Mouse (Mus musculus) thymus, adult 18-20 months (tissue): ENCODE measurements around the gene Thoc6.

ENCODE experiments used
- DNase-seq, 2 experiments: peaks; one replicate each; pipeline ENCODE4 v3.0.0; 2022; ENCODE audit warnings: mixed read lengths in 2 of 2

Thoc6 gene

DNA sequence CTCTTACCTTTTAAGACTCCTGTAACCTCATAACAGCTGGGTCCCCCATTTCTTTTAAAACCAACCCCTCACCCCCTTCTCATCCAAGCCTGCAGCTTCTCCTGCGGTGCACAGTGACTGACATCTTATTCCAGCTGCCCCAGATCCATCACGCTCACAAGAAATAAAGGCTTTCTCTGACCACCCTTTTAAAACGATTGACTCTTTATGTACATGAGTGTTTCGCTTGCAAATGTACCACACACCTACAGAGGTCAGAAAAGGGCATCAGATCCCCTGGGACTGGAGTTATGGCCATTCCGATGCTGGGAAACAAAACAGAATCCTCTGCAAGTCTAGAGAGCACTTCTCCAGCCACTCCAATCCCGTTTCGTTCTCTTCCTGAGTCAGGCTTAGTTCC is 45.9 kb downstream of the Thoc6 start:
- DNase-seq: no peak

DNA sequence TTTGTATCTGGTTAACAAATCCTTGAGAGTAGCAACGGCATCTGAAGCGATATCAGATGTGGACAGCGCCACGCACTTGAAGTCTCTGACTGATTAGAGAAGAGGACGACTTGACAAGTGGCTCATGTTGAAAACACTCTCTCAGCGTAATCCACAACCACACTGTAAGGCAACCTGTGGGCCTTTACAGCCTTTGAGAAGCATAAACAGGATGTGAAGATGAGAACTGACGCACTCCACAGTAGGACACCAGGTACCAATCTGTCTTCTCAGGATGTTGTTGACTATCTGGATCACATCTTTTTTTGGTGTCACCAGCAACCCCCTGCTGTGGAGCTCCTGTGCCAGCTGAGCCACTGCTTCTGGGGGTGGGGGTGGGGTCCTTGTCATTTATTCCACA is 53.3 kb downstream of the Thoc6 start:
- DNase-seq: no peak
